Mouse (Mus musculus): ENCODE data around the gene Paqr5.
A peak's percentile ranks its signal among the peaks of the same experiment; 100 is the strongest.

Paqr5 gene

GRCm38 (mm10) chr9:61960753-61961152 lies 65.9 kb downstream of the Paqr5 start:
- no peak for DNase-seq (ENCODE audit: low read depth, low spot score)

- no peak for DNase-seq (ENCODE audit: low read depth, low spot score)
Measured at GRCm38 (mm10) chr9:61959921-61960569, 66.6 kb downstream of the Paqr5 start.

DNA sequence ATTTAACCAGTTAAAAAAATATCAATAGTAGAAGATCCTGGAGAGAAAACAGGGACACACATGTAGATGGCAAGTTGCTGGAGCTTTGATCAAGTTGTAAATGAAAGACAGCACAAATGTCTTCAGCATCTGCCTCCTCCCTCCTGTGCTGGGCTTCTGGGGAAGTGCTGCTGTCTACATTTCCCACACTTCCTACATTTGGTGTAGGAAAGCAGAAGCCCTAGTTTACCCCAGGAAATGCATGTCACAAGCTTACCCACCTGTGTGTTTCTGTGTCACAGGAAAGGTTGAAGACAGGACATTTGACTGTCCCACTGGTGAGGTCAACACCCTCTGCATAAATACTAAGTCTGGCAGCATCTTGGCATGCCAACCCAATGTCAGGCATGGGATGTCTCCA lies 71.9 kb downstream of the Paqr5 start:
- DNase-seq (ENCODE audit: low read depth, low spot score): no peak

GRCm38 (mm10) chr9:61952241-61952640 lies 74.4 kb downstream of the Paqr5 start:
- no peak for DNase-seq (ENCODE audit: low read depth, low spot score)

GRCm38 (mm10) chr9:61947402-61948346 lies 79.0 kb downstream of the Paqr5 start:
- DNase-seq (ENCODE audit: low read depth, low spot score): peak; percentile 84

DNA sequence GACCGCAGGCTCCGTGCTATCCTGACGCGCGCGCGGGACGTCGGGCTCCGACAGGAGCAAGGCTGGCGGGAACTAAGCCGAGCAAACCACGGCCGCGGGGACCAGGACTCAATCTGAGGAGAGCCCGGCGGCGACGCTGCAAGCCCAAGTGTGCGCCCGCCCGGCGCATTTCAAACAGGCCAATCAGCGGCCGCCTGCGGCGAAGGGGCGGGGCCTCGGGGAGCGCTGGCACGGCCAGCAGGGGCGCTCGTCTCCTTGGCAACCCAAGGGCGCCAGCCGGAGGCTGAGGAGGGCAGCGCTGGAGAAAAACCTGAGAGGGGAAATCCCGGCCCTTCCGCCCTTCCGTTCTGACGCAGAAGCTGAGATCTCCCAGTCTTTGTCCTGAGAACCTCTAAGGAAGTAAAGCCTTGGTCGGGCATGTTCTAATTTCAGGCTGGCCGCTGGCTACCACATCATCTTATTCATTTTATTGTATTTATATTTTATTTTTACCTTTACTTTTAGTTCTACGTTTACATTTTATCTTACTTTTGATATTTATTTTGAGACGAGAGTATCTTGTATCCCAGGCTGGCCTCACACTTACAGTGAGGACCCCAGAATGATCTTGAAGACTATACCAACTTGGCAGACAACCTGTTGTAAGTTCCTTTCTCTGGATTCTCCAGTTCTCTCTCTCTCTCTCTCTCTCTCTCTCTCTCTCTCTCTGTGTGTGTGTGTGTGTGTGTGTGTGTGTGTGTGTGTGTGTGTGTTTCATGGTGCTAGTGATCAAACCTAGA lies 79.8 kb downstream of the Paqr5 start, which contains the start of gene Kif23:
Kif23 (minus strand) TSS at position 152 of the 779 bp plus-strand sequence.
- peak; percentile 95 for DNase-seq (ENCODE audit: low read depth, low spot score)

DNA sequence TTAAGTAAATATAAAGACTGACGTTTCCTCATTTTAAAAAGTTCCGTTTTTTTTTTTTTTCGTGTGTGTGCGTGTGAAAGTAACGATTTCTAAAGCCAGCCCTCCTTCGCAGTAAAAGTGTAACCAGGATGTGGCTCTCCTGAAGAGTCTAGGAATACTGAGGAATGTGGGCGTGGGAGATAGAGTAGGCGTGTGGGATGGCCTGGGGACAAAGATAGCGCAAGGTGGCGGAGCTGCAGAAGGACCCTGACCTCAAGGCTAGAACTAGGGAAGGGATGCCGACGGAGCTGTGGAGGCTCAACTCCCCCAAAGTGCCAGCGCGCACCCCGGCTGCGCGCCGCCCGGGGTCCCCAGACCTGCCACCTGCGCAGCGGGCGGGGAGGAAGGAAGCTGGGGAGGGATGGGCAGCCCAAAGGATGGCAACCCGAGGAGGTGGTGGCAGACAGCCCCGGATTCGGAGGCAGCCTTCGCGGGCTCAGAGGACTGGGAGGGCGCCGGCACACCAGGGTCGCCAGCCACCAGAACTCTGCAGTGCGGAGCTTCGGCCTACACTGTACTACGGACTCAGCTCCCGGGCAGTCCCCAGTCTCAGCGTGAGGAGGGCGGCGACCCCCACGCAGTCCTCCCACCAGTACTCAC lies 80.6 kb downstream of the Paqr5 start:
- DNase-seq (ENCODE audit: low read depth, low spot score): no peak

GRCm38 (mm10) chr9:61941054-61941453 lies 85.6 kb downstream of the Paqr5 start:
- no peak for DNase-seq (ENCODE audit: low read depth, low spot score)

GRCm38 (mm10) chr9:61933333-61933732 lies 93.3 kb downstream of the Paqr5 start:
- no peak for DNase-seq (ENCODE audit: low read depth, low spot score)

DNA sequence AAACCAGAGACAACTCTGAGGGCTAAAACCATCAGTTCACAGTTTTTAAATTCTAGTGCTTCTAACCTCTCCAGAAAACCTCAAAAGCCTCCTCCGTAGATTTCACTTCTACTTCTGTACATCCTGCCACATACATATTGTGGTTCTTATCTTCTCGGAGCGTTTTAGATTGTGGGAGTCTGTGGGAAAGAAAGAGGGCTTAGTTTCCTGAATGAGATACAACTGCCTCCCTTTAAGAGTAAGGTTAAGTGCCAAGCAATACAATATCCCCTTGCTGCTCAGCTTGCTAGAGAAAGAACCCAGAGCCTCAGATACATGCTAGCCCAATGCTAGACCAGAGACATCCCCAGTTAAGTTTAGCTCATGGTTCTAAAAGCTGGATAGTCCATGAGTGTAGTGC lies 94.6 kb downstream of the Paqr5 start:
- DNase-seq (ENCODE audit: low read depth, low spot score): no peak

GRCm38 (mm10) chr9:61925086-61925660 lies 101.5 kb downstream of the Paqr5 start:
- DNase-seq (ENCODE audit: low read depth, low spot score): no peak

DNA sequence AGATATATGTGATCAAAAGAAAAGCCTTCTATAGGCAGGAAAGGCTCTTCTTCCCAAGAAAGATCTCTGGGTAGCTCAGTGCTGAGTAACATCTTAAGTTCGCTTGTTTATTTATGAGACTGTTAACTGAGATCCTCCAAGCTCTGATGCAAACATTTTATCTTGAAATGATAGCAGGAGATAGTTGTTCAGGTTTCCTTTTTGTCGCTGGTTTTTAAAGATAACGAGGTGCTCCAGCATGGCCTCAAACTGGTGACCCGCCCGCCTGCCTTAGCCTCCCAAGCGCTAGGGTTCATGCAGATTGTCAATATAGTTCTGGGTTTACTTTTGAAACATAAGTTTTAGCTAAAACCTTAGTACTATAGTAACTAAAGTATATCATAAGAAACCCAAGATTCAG lies 106.3 kb downstream of the Paqr5 start:
- DNase-seq (ENCODE audit: low read depth, low spot score): no peak

DNA sequence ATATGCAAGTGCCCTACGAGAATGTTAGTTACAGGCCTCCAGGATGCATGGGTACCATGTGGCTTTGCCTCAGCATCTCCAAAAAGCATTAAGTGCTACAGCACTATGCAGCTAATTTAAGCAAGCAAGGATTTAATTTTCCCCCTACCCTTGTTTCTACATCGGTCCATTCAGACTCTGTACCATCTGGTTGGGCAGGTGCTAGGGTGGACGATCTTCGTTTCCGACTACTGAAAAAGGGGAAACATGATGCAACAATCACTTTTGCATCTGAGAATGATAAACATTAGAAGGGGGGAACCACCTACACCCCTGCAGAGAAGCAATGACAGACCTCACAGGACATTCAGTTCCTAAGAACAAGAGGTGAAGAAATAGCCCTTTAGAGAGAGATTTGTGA lies 107.2 kb downstream of the Paqr5 start:
- no peak for DNase-seq (ENCODE audit: low read depth, low spot score)

DNA sequence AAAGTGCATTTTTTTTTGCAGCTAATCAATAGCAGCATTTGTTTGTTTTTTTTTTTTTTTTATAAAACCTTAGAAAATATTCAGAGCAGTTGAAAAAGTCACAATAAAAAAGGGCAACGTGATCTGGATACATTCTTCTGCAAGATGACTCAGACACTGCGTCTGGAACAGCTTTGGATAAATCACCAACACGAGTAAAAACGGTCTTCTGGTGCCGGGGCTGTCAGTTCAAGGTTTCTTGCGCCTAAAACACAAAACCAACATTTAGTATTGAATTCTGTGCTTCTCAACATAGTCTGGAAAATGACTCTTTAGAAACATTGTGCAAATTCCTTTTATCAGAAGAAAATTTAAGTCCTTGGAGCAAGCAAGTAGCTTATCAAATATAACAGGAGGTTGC lies 109.2 kb downstream of the Paqr5 start:
- DNase-seq (ENCODE audit: low read depth, low spot score): no peak

GRCm38 (mm10) chr9:61916986-61917385 lies 109.7 kb downstream of the Paqr5 start:
- DNase-seq (ENCODE audit: low read depth, low spot score): no peak

GRCm38 (mm10) chr9:61915393-61916005 lies 111.2 kb downstream of the Paqr5 start:
- DNase-seq (ENCODE audit: low read depth, low spot score): no peak

GRCm38 (mm10) chr9:61914917-61915300 lies 111.7 kb downstream of the Paqr5 start:
- DNase-seq (ENCODE audit: low read depth, low spot score): no peak

GRCm38 (mm10) chr9:61914203-61914916 lies 112.3 kb downstream of the Paqr5 start, which contains the start of gene Rplp1:
Rplp1 (minus strand) TSS chr9:61914542.
- peak; percentile 90 for DNase-seq (ENCODE audit: low read depth, low spot score)

GRCm38 (mm10) chr9:61911300-61912128 lies 115.1 kb downstream of the Paqr5 start:
- no peak for DNase-seq (ENCODE audit: low read depth, low spot score)
